Mouse (Mus musculus) T-helper 17 cell (primary cell): Measurements from ENCODE around the gene Bcl2l10.

Source experiments
- in situ Hi-C, 2 experiments: fragments of 300-600 bp; cut with MboI, MseI; formaldehyde crosslinking; loops; 1 replicate in 1 of 2; 2 replicates in 1 of 2; pipeline ENCODE4 v1.15.1; 2025; ENCODE audit warnings: high pct_unique_total_duplicates in 2 of 2

Bcl2l10 gene

GRCm38 (mm10) chr9:75395971-75396370 is 48.4 kb downstream of the Bcl2l10 start:
- in situ Hi-C loops: loop anchor here (5.0 kb wide), 3 partner anchors 39 to 46 kb away; partner anchors contain the start of gene Leo1 (in 1 of the 2)

GRCm38 (mm10) chr9:75399069-75399468 is 51.5 kb downstream of the Bcl2l10 start:
- in situ Hi-C loops: loop anchor here (5.0 kb wide), 3 partner anchors 38 to 43 kb away; partner anchors contain the start of gene Leo1 (in 1 of the 2)

GRCm38 (mm10) chr9:75400639-75401038 is 53.1 kb downstream of the Bcl2l10 start:
- in situ Hi-C loops: no loop called here
